26 mouse cellular contexts compared by ENCODE assay signal in genomic region chr2:51279396-51280045, GRCm38 (mm10).
DNase-seq lines count a peak whose midpoint lies in the region; ATAC-seq and TF ChIP-seq lines count a peak whose summit lies in the region.
"Had no signal": no experiment of that assay in that cellular context is flagged by ENCODE, and none has a peak within 500 bp of the region (broad histone marks: within the 10 kb centered on the region; RNA-seq: fewer than 3 reads in every experiment).

No protein-coding gene starts in this region.

- WGBS in heart, embryonic 14.5 days: 45% methylated on average over 5 of the region's 5 CpGs
- WGBS in lung, embryonic 16.5 days: 24% methylated on average over 5 of the region's 5 CpGs

- no peak overlapping the region for H3ac ChIP-seq in myocyte (ENCODE audit: control insufficient read depth, insufficient read length)

- peak overlapping the region; percentile 11; the same call in 1 of the 2 replicates for H3K4me2 ChIP-seq in heart, embryonic 14.5 days (ENCODE audit: low read length)
- H3K4me2 ChIP-seq in lung, embryonic 16.5 days (ENCODE audit: low read depth, low read length): no peak overlapping the region
- peak overlapping the region; percentile 50 for H3K4me2 ChIP-seq in myocyte (ENCODE audit: low read depth)
- H3K4me2 ChIP-seq: kidney, embryonic 15.5 days; midbrain, embryonic 12.5 days; neural tube, embryonic 12.5 days had no signal

- peaks cover 4 to 24% of the 10 kb centered on the region in 2 experiments; a peak in 3 of 4 replicates for H3K4me1 ChIP-seq in heart, embryonic 14.5 days (ENCODE audit: control insufficient read depth in 2 of 2, insufficient read depth in 2 of 2, low read length in 2 of 2)
- H3K4me1 ChIP-seq in lung, embryonic 16.5 days (replicated peaks; ENCODE audit: control insufficient read depth, insufficient read depth, low read length): peaks cover 4% of the 10 kb centered on the region
- H3K4me1 ChIP-seq: kidney, embryonic 15.5 days; neural tube, embryonic 12.5 days had no signal

- H3K36me3 ChIP-seq in heart, embryonic 14.5 days (ENCODE audit: control insufficient read depth, insufficient read depth, low read length): no peaks in the 10 kb centered on the region
- no peaks in the 10 kb centered on the region for H3K36me3 ChIP-seq in lung, embryonic 16.5 days (ENCODE audit: control insufficient read depth, insufficient read depth, low read length)
- H3K36me3 ChIP-seq in myocyte (ENCODE audit: control insufficient read depth, insufficient read depth): no peaks in the 10 kb centered on the region
- H3K36me3 ChIP-seq: kidney, embryonic 15.5 days; midbrain, embryonic 12.5 days; neural tube, embryonic 12.5 days had no signal

- no peak overlapping the region for H3K9ac ChIP-seq in heart, embryonic 14.5 days (ENCODE audit: low read length)
- no peak overlapping the region for H3K9ac ChIP-seq in lung, embryonic 16.5 days (ENCODE audit: low read length)
- H3K9ac ChIP-seq: kidney, embryonic 15.5 days; liver, postnatal 0 days; midbrain, embryonic 12.5 days; neural tube, embryonic 12.5 days had no signal

- TF ChIP-seq POLR2A in myocyte (IDR thresholded peaks at IDR 0.05; ENCODE audit: insufficient read length, low read depth): no peak

- H3K4me3 ChIP-seq in heart, embryonic 14.5 days (ENCODE audit: control insufficient read depth in 1 of 2, insufficient read depth in 1 of 2, low read depth in 1 of 2, low read length in 2 of 2): no peak overlapping the region
- no peak overlapping the region for H3K4me3 ChIP-seq in lung, embryonic 16.5 days (ENCODE audit: low read length)
- H3K4me3 ChIP-seq in myocyte: no peak overlapping the region
- H3K4me3 ChIP-seq: erythroblast, embryonic 14.5 days; heart, adult 2 months; kidney, embryonic 15.5 days; midbrain, embryonic 12.5 days; neural tube, embryonic 12.5 days had no signal

- peak overlapping the region; percentile 15 to 46; a peak in 3 of 4 replicates for H3K27ac ChIP-seq in heart, embryonic 14.5 days (replicated peaks in 1 of 2; ENCODE audit: control insufficient read depth in 1 of 2, insufficient read depth in 1 of 2, low read depth in 2 of 2, low read length in 2 of 2)
- H3K27ac ChIP-seq in lung, embryonic 16.5 days (ENCODE audit: low read length): no peak overlapping the region
- H3K27ac ChIP-seq: heart, adult 2 months; kidney, embryonic 15.5 days; midbrain, embryonic 12.5 days; neural tube, embryonic 12.5 days had no signal

- no peak for ATAC-seq in heart, embryonic 14.5 days (ENCODE audit: insufficient number of reproducible peaks, insufficient read depth, low FRiP score, low read depth)
- peak; percentile 79 for ATAC-seq in lung, embryonic 16.5 days (ENCODE audit: low read depth)
- ATAC-seq: forebrain, embryonic 14.5 days; hindbrain, embryonic 16.5 days; intestine, postnatal 0 days; liver, postnatal 0 days had no signal

- no peaks in the 10 kb centered on the region for H3K9me3 ChIP-seq in heart, embryonic 14.5 days (ENCODE audit: control insufficient read depth, low read length)
- H3K9me3 ChIP-seq in lung, embryonic 16.5 days (ENCODE audit: control insufficient read depth, low read length): no peaks in the 10 kb centered on the region
- H3K9me3 ChIP-seq: kidney, embryonic 15.5 days; midbrain, embryonic 12.5 days; neural tube, embryonic 12.5 days had no signal

- no peaks in the 10 kb centered on the region for H3K79me2 ChIP-seq in myocyte (ENCODE audit: control insufficient read depth, insufficient read depth)

- DNase-seq in heart, adult 18-20 months: no peak
- no peak for DNase-seq in lung, postnatal 4 days
- peak; percentile 40 for DNase-seq in adipocyte (ENCODE audit: low spot score)
- no peak for DNase-seq in cerebellum, adult 9-11 months
- no peak for DNase-seq in thymus, postnatal 10 days (ENCODE audit: low spot score in 2 of 2)
- DNase-seq: adrenal gland, postnatal 25 days; B cell, adult 2 months; cerebellum, adult 11 months; cerebellum, postnatal 14 days; embryo, embryonic 11 days; gastrocnemius, postnatal 14 days; heart, adult 2 months; liver; liver, postnatal 0 days; right cerebral cortex, adult 18-20 months; thymus, postnatal 4 days had no signal

- no peaks in the 10 kb centered on the region for H3K27me3 ChIP-seq in heart, embryonic 14.5 days (ENCODE audit: control insufficient read depth, insufficient read depth, low read length)
- H3K27me3 ChIP-seq in lung, embryonic 16.5 days (ENCODE audit: control insufficient read depth, insufficient read depth, low read depth, low read length): no peaks in the 10 kb centered on the region
- H3K27me3 ChIP-seq in myocyte (ENCODE audit: control insufficient read depth, insufficient read depth, insufficient read length): no peaks in the 10 kb centered on the region
- H3K27me3 ChIP-seq: kidney, embryonic 15.5 days; midbrain, embryonic 12.5 days; neural tube, embryonic 12.5 days had no signal

TF ChIP-seq in myocyte, 11 proteins besides CTCF, POLR2A, EP300 and RAD21:
- TF ChIP-seq USF1 (IDR thresholded peaks at IDR 0.05; ENCODE audit: low read depth) (no peak), TCF12 (IDR thresholded peaks at IDR 0.05; ENCODE audit: insufficient read depth, poor library complexity, severe bottlenecking) (no peak), TCF3 (IDR thresholded peaks at IDR 0.05; ENCODE audit: insufficient read length, low read depth) (no peak), MYOD1 (IDR thresholded peaks at IDR 0.05; ENCODE audit: control insufficient read depth in 1 of 3, insufficient read length in 2 of 3, low read depth in 2 of 3) (no peak), MAX (IDR thresholded peaks at IDR 0.05; ENCODE audit: low read depth) (no peak), REST (IDR thresholded peaks at IDR 0.05; ENCODE audit: insufficient read depth, insufficient read length) (no peak), POLR2AphosphoS2 (IDR thresholded peaks at IDR 0.05; ENCODE audit: insufficient read length, low read depth) (no peak), MYOG (IDR thresholded peaks at IDR 0.05; ENCODE audit: control insufficient read depth in 1 of 3, insufficient read depth in 1 of 3, insufficient read length in 2 of 3, low read depth in 2 of 3) (no peak), SRF (IDR thresholded peaks at IDR 0.05; ENCODE audit: control insufficient read depth, insufficient read length, low read depth) (no peak), CEBPB (IDR thresholded peaks at IDR 0.05; ENCODE audit: insufficient read depth, poor library complexity, severe bottlenecking) (no peak), E2F4 (IDR thresholded peaks at IDR 0.05; ENCODE audit: insufficient read depth) (no peak)
